Mouse (Mus musculus): Measurements from ENCODE around the gene Tram2.

Gene Tram2

DNA sequence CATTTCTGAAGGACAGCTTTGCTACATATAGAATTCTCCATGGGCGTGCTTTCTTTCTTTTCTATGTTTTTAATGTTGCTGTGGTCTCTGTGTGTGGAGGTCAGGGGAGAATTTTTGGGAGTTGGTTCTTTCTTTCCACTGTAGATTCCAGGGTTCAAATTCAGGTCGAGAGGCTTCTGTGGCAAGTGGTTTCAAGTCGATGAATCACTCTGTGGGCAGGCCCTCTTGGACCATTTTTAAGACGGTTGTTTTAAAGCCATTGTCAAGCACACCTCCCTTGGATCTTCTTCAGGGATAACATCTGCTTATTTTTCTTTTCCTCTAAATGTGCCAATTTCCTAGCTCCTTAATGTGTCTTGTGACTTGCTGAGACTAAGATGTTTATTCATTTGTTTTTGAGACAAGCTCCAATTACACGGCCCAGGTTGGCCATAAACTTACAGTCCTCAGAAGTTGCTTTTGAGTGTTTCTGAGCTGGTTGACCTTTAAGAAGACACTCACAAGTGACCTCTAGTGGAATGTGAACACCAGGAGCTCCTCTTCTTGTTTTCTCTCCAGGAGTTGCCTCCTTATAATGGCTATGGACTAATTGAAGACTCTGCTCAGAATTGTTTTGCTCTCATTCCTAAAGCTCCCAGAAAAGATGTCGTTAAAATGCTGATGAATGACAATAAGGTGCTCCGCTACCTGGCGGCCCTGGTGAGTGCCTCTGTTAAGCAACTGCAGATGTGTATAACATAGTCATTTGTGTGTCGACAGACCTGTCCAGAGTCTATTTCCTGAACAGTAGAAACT lies 104.5 kb downstream of the Tram2 start:
- no peak for DNase-seq (ENCODE audit: low read depth in 1 of 2, low spot score in 2 of 2)

DNA sequence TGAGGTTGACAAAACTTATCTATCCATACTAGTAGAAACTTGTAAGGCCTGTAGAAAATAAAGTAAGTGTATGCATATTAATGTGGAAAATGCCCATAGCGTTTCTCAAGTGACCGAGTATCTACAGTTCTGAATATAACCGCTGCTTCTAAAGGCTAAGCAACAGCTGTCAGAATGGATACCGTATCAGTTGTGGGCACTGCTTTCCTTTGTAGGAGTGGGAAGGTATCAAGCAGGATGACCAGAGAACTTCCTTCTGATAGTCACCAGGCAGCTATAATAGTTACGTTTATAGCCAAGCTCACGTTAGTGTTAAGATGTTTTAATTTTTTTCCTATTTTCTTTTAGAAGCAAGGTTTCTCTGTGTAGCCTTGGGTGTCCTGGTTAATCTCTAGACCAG lies 105.6 kb downstream of the Tram2 start:
- DNase-seq (ENCODE audit: low read depth in 1 of 2, low spot score in 2 of 2): no peak

DNA sequence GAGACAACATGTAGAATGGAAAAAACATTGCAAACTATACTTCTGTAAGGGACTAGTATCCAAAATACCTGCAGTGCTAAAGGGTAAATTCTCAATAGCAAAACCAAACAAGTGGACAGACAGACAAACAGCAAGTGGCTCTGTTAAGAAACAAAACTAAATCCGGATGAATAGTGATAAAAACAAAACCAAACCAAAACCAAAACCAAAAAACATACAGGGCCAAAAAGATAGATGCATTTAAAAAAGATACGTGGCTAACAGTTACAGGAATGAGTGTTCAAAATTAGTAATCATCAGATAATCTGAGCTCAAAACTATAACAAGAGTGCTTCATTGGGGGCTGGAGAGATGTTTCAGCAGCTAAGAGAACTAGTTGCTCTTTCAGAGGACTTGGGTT lies 109.4 kb downstream of the Tram2 start:
- DNase-seq (ENCODE audit: low read depth in 1 of 2, low spot score in 2 of 2): no peak

- DNase-seq (ENCODE audit: low read depth in 1 of 2, low spot score in 2 of 2): no peak
Observed at GRCm38 (mm10) chr1:20954876-20955275, 124.2 kb downstream of the Tram2 start.

DNA sequence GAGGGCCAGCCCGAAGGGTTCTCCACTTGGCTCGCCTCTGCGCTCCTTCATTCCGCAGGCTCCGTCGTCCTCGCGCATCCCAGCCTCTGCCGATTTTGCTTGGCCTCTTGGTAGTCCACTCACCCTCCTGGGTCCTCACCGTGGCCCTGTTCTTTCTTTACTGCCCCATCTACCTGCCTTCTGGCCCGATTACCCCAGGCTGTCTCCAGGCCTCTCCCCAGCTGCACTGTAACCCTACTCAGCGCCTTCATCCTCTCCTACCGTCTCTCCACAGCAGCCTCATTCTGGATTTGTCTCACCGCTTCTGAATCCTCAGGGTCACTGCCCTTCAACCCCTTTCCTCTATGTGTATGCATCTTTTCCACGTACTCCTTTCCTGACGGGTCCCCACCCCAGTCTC lies 127.2 kb downstream of the Tram2 start:
- DNase-seq (ENCODE audit: low read depth in 1 of 2, low spot score in 2 of 2): no peak

DNA sequence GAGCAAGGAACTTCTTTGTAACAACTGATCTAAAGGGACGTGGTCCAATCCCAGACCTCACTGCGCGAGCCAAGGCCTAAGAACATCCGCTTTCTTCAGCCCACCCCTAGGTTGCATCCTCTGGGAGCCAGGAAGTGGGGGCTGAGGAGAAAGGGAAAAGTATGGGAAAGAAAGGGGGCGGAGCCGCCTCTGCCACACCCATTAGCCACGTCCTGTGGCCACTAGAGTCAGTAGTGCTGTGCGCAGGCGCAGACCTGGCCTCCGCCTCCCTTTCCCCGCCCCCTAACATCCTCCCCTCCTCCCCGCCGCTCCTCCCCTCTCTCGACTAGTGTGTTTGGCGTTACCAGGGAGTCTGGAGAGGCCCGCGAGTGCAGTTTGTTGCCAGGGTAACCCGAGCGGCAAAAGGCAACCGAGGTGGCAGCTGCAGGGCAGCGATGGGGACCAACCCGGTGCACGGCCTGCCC lies 127.7 kb downstream of the Tram2 start, which contains the start of gene Efhc1:
Gene Efhc1, plus strand, starts transcription at position 327 of the 464 bp plus-strand sequence.
- DNase-seq (ENCODE audit: low read depth in 1 of 2, low spot score in 2 of 2): peak in 1 of 2 experiments; percentile 58
